Mouse (Mus musculus): ENCODE measurements around the gene Trir.

DNA sequence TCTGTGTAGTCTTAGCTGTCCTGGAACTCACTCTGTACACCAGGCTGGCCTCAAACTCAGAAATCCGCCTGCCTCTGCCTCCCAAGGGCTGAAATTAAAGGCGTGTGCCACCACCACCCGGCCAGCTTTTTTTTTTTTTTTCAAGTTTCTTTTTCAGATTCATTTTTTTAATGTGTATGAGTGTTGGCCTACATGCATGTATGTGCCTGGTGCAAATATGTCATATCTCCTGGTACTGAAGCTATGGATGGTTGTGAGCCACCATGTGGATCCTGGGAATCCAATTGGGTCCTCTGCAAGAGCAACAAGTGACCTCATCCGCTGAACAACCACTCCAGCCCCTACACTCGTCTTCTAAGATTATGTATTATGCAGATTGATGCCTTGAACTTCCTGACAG lies 39.2 kb upstream of the Trir start:
- TF ChIP-seq MAX (IDR thresholded peaks at IDR 0.05; ENCODE audit: low read depth) = no peak
- no peak for TF ChIP-seq TCF12 (IDR thresholded peaks at IDR 0.05; ENCODE audit: insufficient read depth, poor library complexity, severe bottlenecking)
- TF ChIP-seq POLR2A (IDR thresholded peaks at IDR 0.05; ENCODE audit: insufficient read length, low read depth) = no peak
- no peak for TF ChIP-seq E2F4 (IDR thresholded peaks at IDR 0.05; ENCODE audit: insufficient read depth)
- TF ChIP-seq REST (IDR thresholded peaks at IDR 0.05; ENCODE audit: insufficient read depth, insufficient read length) = no peak
- no peak for TF ChIP-seq SRF (IDR thresholded peaks at IDR 0.05; ENCODE audit: control insufficient read depth, insufficient read length, low read depth)
- no peak for TF ChIP-seq USF1 (IDR thresholded peaks at IDR 0.05; ENCODE audit: low read depth)
- no peak for TF ChIP-seq CEBPB (IDR thresholded peaks at IDR 0.05; ENCODE audit: insufficient read depth, poor library complexity, severe bottlenecking)
- TF ChIP-seq POLR2AphosphoS2 (IDR thresholded peaks at IDR 0.05; ENCODE audit: insufficient read length, low read depth) = no peak
- TF ChIP-seq TCF3 (IDR thresholded peaks at IDR 0.05; ENCODE audit: insufficient read length, low read depth) = no peak

Measured in myocyte (in vitro differentiated cells).